Mouse (Mus musculus) cerebellum, postnatal 36 days (tissue): ENCODE results near the gene Wwp2.
A peak's percentile ranks its signal among the peaks of the same experiment; 100 is the strongest.

ENCODE experiments used
- DNase-seq, 2 experiments: peaks; one replicate each; pipeline ENCODE4 v3.0.0; 2021 to 2022; ENCODE audit warnings: mixed read lengths in 2 of 2

Gene Wwp2

GRCm38 (mm10) chr8:107435421-107435961, 674 bp upstream of the Wwp2 start:
- DNase-seq = no peak

- DNase-seq = no peak
Measured at GRCm38 (mm10) chr8:107436841-107437421, 766 bp downstream of the Wwp2 start.

- no peak for DNase-seq
Measured at GRCm38 (mm10) chr8:107437711-107438110, 1.5 kb downstream of the Wwp2 start.

- DNase-seq = no peak
Measured at GRCm38 (mm10) chr8:107439880-107440625, 3.9 kb downstream of the Wwp2 start.

- DNase-seq = no peak
Measured at GRCm38 (mm10) chr8:107444626-107445025, 8.5 kb downstream of the Wwp2 start.

GRCm38 (mm10) chr8:107447713-107448112, 11.5 kb downstream of the Wwp2 start:
- DNase-seq = no peak

GRCm38 (mm10) chr8:107448382-107448889, 12.3 kb downstream of the Wwp2 start:
- no peak for DNase-seq

- no peak for DNase-seq
Measured at GRCm38 (mm10) chr8:107449130-107449529, 13.0 kb downstream of the Wwp2 start.

- DNase-seq = no peak
Measured at GRCm38 (mm10) chr8:107449655-107450054, 13.5 kb downstream of the Wwp2 start.

GRCm38 (mm10) chr8:107451414-107452066, 15.4 kb downstream of the Wwp2 start:
- DNase-seq = no peak

GRCm38 (mm10) chr8:107453386-107453785, 17.2 kb downstream of the Wwp2 start:
- no peak for DNase-seq

GRCm38 (mm10) chr8:107455268-107455667, 19.1 kb downstream of the Wwp2 start:
- peak; percentile 30 to 39 for DNase-seq

GRCm38 (mm10) chr8:107457725-107458124, 21.6 kb downstream of the Wwp2 start:
- no peak for DNase-seq

- no peak for DNase-seq
Measured at GRCm38 (mm10) chr8:107458281-107458680, 22.1 kb downstream of the Wwp2 start.

- DNase-seq = no peak
Measured at GRCm38 (mm10) chr8:107462423-107462822, 26.3 kb downstream of the Wwp2 start.

GRCm38 (mm10) chr8:107465332-107465990, 29.3 kb downstream of the Wwp2 start:
- no peak for DNase-seq

GRCm38 (mm10) chr8:107466642-107467041, 30.5 kb downstream of the Wwp2 start:
- no peak for DNase-seq

GRCm38 (mm10) chr8:107468811-107469302, 32.7 kb downstream of the Wwp2 start:
- DNase-seq = no peak

- no peak for DNase-seq
Measured at GRCm38 (mm10) chr8:107470302-107470701, 34.1 kb downstream of the Wwp2 start.

GRCm38 (mm10) chr8:107472403-107473100, 36.4 kb downstream of the Wwp2 start:
- DNase-seq = no peak

- DNase-seq = no peak
Measured at GRCm38 (mm10) chr8:107473369-107473768, 37.2 kb downstream of the Wwp2 start.

GRCm38 (mm10) chr8:107475613-107476012, 39.4 kb downstream of the Wwp2 start:
- no peak for DNase-seq
